Mouse (Mus musculus) natural killer cell, adult 2 months (primary cell): ENCODE measurements around the gene Megf9.

Experiments
- DNase-seq, 2 experiments: peaks; one replicate each; pipeline ENCODE4 v3.0.0; 2022; ENCODE audit warnings: low spot score in 2 of 2

The Megf9 gene

GRCm38 (mm10) chr4:70523346-70523745 is 11.4 kb downstream of the Megf9 start:
- DNase-seq = no peak

DNA sequence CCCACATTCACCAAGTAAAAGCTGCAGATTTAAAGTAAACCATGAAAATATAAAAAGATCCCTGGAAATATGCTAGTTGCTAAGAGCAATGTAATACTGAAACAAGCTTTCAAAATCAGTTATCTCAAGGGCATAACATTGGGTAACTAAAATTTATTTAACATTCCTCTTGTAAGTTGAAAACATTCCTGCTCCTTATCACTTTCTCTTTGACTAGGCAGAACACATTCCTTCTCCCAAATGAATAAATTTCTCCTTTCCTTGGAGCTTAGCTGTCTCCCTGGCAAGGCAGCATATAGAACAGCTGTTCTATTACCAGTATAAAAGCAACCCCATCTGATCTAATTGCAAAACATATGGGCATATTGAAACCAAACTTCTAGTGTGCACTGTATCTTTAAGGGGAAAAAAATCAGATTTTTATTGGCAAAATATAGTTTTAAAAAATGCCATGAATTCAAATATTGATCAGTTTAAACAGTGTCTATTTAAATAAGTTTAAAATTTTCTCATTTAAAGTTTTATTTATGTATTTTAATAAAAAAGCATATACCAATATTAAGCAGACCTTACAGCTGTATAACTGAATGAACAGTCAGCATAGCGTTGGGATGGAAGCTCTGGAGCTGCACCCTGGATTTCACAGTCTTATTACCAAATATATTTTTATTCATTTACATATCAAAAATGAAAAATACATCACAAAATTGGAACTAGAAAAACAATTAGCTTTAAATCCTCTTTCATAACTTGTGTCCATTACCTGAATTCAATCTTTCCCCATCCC is 13.1 kb downstream of the Megf9 start:
- DNase-seq = no peak

DNA sequence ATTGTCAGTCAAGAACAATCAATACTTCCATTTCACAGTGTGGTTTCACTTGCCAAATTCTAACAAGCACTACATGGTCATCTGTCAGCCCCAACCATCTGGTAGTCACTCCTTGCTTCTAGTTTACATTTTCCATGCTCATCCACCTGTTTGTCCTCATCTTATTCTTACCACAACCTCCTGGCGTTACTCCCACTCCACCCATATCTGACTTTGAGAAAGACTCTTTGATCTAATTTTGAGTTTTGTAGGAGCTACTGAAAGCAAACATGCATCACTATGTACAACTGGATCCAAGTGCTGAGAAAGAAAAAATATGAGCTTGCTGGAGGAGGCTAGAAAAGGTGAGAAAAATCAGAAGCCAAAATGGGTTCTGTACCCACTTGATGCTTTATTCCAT is 17.1 kb downstream of the Megf9 start:
- DNase-seq = no peak

DNA sequence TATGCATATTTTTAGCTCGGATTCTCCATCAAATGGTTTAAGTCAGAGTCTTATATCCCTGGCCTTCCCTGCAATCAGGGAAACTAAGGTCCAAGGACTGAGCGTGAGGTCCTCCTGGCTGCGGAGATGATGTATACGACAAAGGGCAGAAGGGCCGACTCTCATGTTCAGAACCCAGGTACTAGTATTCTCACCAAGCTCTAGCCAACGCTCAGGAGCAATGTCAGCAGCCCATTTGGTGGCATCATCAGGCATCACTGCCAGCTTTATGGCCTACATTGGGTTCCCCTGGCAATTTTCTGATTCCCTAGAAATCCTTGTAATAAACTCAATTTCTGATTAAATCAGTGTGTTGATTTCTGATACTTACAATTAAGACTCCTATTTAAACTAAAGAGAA is 18.5 kb downstream of the Megf9 start:
- no peak for DNase-seq

DNA sequence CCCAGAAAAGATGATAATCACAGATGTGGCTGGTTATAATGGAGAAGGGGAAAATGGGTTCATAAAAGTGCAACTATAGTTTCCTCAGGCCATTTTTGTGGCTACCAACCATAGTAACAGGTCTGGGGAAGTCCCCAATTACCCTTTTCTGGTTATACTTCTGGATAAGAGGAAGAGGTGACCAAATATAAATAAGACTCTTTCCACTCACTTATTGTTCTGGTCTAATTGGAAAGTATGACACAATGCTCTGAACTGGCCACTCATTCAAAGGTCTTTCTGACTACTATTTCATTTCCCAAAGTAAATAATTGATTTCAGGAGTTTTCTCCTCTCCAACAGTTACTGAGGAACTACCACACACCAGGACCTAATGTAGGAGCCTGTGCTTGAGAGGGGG is 19.3 kb downstream of the Megf9 start:
- no peak for DNase-seq

GRCm38 (mm10) chr4:70509987-70510386 is 24.8 kb downstream of the Megf9 start:
- DNase-seq = no peak

GRCm38 (mm10) chr4:70509565-70509964 is 25.2 kb downstream of the Megf9 start:
- DNase-seq = no peak

GRCm38 (mm10) chr4:70508207-70508606 is 26.6 kb downstream of the Megf9 start:
- no peak for DNase-seq

DNA sequence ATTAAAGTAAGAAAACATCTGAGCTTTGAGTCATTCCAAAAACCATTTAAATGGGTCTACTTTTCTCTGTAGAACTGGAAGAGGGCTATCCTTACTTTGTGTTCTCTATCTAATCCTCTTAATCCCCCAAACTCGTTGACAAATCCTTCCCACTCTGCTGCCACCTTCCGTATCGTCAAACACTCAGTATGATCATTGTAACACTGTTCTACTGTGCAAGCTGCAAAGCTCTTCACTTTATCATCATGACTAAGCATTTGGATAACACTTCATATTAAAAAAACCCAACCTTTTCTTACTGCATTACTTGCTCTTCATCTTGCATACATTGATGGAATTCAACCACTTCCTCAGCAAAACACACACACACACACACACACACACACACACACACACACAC is 28.8 kb downstream of the Megf9 start:
- no peak for DNase-seq

DNA sequence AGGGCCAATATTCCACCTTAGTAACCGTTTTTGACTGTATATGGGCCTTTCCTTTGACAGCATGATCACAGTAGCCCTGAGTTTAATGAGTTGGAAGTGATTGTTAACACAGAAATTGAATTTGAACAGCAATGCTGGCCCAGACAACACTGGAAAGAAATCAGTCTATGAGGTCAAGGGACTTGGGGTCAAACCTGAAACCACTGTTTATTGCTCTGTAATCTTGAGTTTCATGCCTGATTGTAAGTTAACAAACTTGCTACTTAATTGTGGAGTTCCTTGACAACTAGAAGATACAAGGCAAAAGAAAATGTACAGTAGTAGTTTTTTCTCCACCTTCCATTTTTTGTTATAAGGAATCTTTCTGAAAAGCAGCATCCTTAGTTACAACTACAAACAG is 31.0 kb downstream of the Megf9 start:
- no peak for DNase-seq

DNA sequence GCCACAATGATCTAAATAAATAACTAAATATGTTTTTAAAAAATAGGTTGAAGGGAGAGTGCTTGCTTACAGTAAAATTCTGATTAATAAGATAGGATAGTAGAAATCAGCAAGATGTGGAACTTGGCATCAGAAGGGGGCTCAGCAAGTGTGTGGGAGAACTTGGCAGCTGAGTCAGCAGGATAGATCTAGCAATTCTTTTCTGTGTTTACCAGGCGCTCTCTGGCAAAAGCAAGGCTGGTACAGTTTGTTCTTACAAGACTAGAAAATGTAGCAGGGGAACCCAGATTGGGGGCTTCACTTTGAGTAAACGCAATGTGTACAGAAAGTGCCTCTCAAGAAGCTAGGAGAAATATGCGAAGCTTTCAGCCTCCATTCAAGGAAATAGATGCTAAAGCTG is 35.5 kb downstream of the Megf9 start:
- DNase-seq = no peak

DNA sequence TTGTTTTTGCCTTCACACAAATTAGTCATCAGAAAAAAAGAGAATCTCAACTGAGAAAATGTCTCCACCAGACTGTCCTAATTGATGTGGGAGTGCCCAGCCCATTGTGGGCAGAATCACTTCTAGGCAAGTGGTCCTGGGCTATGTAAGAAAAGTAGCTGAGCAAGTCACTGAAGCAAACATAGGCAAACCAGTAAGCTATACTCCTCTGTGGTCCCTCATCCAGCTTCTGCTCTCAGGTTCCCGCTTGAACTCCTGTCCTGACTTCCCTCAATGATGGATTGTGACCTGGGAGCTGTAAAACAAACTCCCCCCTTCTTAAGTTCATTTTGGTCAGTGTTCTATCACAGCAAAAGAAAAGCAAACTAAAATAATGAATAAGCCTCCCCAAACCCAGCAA is 37.8 kb downstream of the Megf9 start:
- DNase-seq = no peak

- no peak for DNase-seq
Measured at GRCm38 (mm10) chr4:70489792-70490191, 45.0 kb downstream of the Megf9 start.

GRCm38 (mm10) chr4:70488415-70488814 is 46.4 kb downstream of the Megf9 start:
- DNase-seq = no peak

DNA sequence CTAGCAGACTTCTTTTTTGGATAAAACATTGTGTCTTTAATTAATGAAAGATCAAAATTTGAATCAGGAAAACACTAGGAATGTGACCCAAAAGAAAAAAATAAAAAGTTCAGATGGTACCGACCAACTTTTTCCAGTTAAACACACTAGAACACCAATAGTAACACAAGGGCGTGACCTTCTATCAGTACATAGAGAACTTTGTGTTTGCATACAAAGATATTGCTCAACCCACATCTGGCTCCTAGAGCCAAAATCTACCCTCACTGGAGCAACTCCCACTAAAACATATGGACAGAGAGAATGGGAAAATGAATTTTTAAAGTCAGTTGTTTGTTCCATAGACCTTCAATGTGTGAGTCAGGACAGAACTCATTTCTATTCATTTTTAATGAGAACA is 50.7 kb downstream of the Megf9 start:
- no peak for DNase-seq

DNA sequence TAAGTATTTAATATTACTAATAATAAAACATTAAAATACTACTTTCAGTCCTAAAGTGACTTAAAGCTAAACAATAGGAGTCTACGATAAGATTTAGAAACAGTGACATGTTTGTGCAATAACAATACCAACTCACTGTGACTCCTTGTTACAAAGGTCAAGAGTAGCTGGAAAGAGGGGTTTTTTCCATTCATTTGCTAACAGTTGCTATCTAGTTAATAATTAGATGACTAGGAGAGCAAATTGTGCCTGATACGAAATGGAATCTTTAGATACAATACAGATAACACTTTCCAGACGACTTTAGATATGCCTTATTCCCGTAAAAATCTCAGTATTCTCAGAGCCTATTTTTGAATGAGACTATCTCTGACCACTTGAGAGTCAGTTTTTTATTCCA is 52.9 kb downstream of the Megf9 start:
- DNase-seq = no peak

- no peak for DNase-seq
Measured at GRCm38 (mm10) chr4:70471398-70471797, 63.4 kb downstream of the Megf9 start.

DNA sequence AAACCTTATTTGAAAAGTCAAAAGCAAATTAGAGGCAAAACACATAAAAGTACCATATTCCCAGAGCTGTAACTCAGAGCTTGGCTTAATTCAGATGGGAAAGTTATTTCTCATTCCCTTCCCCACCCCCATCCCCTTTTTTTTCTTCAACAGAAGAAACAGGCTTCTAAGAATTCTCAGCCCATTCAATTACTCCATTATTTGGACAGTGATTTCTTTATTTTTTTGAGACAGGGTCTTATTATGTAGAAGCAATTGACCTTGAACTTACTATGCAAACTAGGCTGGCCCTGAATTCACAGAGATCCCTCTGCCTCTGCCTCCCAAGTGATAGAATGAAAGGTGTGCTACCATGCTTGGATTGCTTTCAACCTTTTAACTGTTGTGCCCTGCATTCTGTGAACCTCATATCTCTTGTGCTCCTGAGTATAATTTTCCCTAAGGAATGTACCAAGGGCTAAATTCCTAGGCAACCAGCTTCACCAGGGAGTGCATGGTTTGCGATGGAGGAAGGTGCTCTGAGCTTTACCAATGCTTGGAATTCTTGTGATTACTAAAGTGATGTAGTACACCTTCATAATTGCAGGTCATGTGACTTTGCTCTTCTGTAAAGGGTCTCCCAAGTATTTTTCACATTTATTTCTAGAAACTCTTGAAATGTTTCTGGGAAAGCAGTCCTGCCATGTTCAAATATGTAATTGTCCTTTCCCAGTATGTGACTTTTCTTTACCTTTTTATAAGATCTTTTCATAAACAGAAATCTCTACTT is 68.7 kb downstream of the Megf9 start:
- no peak for DNase-seq

- no peak for DNase-seq
Measured at GRCm38 (mm10) chr4:70463302-70463701, 71.5 kb downstream of the Megf9 start.

DNA sequence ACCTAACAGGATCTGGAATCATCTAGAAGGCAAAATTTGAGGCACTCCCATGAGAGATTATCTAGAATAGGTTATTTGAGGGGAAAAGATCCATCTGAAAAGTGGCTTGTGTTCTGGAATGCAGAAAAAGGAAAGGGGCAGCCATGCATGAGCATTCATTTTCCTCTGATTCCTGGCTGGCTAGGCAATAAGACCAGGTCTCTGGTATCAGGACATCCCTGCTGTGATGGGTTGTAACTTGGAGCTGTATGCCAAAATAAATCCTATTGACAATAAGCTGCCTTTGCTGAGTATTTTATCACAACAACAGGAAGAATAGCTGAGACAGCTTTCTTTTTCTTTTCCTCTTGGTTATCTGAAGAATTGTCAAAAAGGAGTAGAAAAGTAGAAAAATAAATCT is 73.4 kb downstream of the Megf9 start:
- no peak for DNase-seq

- no peak for DNase-seq
Measured at GRCm38 (mm10) chr4:70452161-70452560, 82.6 kb downstream of the Megf9 start.

DNA sequence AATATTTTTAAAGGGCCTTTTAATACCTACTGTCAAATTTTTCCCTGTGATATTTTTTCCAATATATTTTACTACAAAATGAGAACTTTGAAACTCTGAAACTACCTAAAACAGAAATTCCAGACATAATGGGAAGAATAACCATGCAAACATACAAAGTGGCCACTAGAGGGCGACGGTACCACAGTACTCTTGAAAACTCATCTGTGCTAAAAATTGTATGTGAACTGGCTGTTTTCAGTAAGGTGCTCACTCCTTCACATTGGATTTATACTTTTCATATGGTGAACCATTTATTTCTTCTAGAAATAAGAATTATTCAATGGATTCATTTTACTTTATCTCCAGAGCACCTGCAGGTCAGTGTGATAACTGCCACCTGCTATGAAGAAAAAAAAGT is 83.0 kb downstream of the Megf9 start:
- peak; percentile 8 to 27 for DNase-seq

DNA sequence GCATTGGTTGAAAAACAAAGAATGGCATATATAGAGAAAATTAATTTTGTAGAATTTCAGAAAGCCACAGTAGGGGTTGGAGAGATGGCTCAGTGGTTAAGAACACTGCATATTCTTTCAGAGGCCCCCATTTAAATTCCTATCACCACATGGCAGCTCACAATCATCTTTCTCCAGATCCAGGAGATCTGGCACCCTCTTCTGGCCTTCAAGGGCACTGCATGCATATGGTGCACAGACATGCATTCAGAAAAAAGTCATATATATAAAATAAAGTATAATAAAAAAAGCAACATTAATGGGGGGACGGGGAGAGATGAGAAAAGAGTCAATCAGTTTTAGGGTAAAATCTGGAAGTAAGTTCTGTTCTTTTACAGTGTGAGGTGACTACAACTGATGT is 85.1 kb downstream of the Megf9 start:
- no peak for DNase-seq
